Mouse (Mus musculus) ES-Bruce4 (cell line): ENCODE measurements around the gene Dpp8.

ENCODE experiments used
- CTCF ChIP-seq: IDR thresholded peaks from one replicate; pipeline ENCODE4 v1.8.1; 2011; ENCODE audit warnings: low read depth, low read length
- EP300 ChIP-seq: IDR thresholded peaks from 2 replicates; pipeline ENCODE4 v1.6.1; 2011; ENCODE audit warnings: low read depth, low read length; ENCODE audit not compliant: insufficient read depth
- POLR2A ChIP-seq: IDR thresholded peaks from one replicate; pipeline ENCODE4 v1.8.1; 2011; ENCODE audit warnings: low read length; ENCODE audit not compliant: insufficient read depth

GRCm38 (mm10) chr9:65113694-65114093 is 81.5 kb downstream of the Dpp8 start:
- TF ChIP-seq POLR2A (no peak), CTCF (no peak), EP300 (no peak)
